Mouse (Mus musculus): ENCODE measurements around the gene Ano9.

The Ano9 gene

DNA sequence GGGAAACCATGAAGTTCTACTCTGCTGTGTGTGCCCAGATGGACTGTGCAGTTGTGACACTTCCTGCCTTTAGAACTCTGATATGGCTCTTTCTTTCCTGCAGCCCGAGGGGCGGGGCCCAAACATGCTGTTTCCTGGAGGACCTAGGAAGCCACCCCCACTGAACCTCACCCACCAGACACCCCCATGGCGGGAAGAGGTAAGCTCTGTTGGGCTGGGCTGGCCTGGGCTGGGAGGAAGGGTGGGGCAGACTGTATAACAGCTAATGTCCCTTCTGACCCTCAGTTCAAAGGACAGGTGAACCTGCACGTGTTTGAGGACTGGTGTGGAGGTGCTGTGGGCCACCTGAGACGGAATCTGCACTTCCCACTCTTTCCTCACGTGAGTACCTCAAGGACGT, 53.4 kb downstream of the Ano9 start:
- no peak for DNase-seq (ENCODE audit: extremely low spot score, low read depth, low spot score)

DNA sequence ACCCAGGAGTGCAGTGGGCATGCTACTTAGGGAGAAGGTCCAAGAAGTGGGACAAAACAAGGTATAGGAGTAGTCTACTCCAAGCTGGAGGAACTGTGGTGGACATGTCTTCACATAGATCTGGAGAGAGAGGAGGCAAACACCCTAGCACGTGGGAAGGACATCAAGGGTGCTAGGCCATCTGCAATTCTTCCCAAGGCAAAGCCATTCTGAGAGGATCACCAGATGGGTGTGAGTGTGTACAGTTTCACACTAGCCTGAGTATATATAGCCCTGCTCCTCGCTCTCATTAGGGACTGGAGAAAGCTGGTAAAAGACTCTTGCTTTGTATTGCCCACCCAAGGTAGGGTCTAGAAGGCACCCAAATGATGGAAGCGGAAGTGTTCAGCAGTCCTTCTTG, 54.3 kb downstream of the Ano9 start:
- DNase-seq (ENCODE audit: extremely low spot score, low read depth, low spot score): no peak

DNA sequence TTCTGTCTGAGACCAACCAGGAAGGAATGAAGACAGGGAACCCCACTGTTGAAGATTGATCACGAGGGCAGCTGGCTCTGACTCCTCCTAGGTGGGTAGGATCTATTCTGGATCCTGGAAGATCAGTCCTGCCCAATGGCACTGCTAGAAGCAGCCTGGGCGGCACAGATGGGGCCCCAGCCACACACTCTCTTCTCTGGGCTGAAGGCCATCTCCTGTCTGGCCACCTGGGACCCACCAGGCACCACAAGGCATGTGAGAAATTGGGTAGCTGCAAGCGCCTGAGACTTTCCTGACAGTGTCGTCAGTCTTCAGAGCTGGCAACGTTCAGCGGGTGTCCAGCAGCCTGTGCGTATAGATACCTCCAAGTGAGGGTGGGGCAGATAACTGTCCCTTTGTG, 55.1 kb downstream of the Ano9 start:
- DNase-seq (ENCODE audit: extremely low spot score, low read depth, low spot score): no peak

DNA sequence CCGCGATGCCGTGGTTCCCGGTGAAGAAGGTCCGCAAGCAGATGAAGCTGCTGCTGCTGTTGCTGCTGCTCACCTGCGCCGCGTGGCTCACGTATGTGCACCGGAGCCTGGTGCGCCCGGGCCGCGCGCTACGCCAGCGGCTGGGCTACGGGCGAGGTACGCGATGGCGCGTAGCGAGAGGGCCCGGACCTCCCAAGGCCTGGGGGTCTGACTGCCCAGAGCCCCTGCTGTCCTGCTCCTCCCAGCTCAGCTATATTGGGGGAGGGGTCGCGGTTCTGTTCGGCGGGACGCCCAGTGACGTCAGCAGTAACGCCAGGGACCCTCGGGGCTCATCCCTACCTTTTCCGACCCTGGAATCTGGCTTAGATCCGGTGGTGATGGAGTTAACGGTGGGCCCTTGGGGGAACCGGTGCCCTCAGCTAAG, 56.3 kb downstream of the Ano9 start:
- no peak for DNase-seq (ENCODE audit: extremely low spot score, low read depth, low spot score)

DNA sequence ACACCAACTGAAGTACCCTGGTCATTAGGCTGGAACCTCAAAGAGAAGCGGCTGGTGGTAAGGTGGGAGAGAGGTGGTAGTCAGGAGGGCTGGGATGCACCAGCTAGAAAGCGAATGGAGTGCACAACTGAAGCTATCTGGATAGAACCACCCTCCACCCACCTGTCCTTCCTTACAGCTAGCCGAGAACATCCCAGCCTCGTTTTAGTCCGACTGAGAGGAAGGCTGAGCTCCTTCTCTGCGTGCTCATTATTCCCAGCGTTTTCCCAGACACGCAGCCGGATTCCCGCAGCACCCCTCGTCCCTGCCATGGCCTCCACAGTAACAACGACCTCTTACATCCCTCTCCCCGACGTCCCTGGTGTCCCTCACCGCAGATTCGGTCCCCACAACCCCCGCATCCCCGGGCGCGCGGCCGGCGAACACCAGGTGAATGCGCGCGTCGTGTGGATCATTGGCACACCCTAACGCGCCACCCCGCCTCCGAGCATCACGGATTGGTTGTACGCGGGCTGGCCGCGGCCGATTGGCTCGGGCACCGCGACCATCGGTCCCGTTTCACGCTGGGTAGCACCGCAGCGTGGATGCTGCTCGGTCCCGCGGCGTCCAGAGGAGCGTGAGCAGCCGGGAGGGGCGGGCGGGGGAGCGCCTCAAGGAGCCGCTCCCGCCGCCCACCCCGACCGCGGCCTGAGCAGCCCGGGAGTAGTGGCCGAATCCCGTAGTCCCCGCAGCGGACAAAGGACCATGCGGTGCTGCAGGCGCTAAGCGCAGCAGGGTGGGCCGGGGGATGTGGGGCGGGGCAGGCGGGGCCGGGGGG, 57.0 kb downstream of the Ano9 start, which contains the start of gene B4galnt4:
Gene B4galnt4 (plus strand): TSS at position 679 of the 817 bp plus-strand sequence.
- no peak for DNase-seq (ENCODE audit: extremely low spot score, low read depth, low spot score)

DNA sequence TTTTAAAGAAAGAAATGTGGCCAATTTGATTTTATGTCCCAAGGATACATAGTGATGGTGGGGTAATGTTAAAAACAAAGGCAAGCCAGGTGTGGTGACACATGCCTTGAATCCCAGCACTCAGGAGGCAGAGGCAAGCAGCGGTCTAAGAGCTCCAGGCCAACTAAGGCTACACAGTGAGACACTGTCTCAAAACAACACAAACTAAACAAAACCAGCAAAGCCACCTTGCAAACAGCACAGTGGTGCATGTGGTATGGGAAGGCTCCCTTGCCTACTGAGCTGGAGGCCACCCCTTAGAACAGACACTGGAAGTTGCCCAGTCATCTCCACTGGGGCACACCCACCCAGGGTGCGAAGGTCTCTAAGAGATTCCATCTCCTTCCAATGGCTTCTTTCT, 57.7 kb downstream of the Ano9 start:
- no peak for DNase-seq (ENCODE audit: extremely low spot score, low read depth, low spot score)

DNA sequence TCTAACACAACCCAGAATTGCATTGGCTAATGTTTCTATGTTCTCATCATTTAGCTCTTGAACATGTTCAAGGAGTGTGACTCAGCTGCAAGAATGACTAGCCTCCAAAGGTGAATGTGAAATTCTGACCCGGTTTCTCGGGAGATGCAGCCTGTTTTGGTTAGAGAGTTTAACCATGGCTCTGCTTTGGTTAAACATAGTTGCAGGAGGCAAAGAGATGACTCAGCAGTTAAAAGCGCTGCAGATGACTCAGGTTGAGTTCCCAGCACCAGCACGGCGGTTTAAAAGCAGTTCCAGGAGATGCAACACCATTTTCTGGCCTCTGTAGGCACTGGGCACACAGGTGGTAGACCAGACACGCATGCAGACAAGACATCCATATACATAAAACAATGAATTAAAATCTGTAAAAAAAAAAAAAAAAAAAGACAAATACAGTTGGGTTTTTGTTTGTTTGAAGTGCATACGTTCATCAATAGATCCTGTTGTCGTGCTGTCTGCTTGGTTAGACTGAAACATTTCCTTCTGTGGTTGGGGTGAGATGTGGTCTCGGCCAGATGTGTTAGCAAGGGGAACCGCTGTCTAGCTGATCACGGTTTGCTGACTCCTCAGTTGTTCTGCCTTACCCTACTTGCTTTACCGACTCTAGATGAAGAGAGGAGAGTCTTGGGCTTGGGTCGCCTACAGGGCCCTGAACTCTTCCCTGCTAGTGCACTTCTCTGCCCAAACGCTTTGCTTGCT, 58.8 kb downstream of the Ano9 start:
- DNase-seq (ENCODE audit: extremely low spot score, low read depth, low spot score): no peak

DNA sequence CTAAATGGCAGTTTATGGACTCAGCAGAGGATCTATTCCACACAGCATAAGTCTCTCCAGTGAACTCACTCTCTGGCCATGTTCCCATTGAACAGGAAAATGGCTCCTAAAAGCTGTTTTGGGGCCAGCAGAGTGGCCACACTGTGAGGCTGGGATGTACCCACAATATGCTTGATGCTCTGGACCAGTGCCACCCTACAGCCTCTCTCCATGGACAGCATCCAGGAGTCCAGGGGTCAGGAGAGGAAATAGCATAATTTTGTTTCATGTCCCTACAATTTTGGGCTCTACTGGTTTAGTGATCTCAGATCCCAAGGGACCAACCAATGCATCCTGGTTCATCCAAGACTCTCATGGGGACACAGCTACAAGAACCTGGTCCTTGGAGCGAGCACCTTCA, 60.1 kb downstream of the Ano9 start:
- no peak for DNase-seq (ENCODE audit: extremely low spot score, low read depth, low spot score)

DNA sequence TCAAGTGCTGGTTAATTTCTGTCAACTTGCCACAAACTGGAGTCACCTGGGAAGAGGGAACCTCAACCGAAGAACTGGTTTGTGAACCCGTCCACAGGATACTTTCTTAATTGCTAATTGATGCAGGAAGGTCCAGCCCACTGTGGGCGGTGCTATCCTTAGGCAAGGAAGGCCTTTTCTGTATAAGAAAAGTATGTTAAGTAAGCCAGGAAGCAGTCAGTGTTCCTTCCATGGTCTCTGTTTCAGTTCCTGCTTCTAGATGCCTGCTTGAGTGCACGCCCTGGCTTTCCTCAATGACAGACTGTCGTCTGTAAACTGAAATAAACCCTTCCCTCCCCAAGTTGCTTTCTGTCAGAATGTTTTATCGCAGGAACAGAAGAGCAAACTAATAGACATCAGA, 60.6 kb downstream of the Ano9 start:
- DNase-seq (ENCODE audit: extremely low spot score, low read depth, low spot score): no peak

DNA sequence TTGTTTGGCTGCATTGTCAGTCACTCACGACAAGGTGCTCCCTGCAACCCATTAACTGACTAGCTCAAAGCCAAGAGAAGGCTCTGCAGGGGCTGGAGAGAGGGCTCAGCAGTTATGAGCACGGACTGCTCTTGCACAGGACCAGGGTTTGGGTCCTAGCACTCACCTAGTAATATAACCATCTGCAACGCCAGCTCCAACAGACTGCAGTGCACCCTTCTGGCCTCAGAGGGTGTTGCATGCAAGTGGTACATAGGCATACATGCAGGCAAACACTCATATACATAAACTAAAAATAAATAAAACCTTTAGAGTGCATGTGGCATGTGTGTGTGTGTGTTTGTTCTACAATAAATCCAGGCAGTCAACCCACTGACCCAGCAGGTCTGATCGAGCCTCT, 61.8 kb downstream of the Ano9 start:
- no peak for DNase-seq (ENCODE audit: extremely low spot score, low read depth, low spot score)

DNA sequence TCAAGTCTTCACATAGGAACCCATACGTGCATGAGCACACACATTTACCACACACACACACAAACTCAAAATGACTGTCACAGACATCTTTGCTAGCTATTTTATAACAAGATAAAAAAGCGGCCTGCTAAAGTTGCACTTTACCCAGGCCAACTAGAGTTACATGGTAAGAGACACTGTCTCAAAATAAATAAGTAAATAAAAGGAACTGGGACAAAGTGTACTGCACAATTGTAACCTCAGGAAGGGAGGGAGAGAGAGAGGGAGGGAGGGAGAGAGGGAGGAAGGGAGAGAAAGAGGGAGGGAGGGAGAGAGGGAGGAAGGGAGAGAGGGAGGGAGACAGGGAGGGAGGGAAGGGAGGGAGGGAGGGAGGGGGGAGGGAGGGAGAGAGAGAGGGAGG, 65.2 kb downstream of the Ano9 start:
- DNase-seq (ENCODE audit: extremely low spot score, low read depth, low spot score): no peak

DNA sequence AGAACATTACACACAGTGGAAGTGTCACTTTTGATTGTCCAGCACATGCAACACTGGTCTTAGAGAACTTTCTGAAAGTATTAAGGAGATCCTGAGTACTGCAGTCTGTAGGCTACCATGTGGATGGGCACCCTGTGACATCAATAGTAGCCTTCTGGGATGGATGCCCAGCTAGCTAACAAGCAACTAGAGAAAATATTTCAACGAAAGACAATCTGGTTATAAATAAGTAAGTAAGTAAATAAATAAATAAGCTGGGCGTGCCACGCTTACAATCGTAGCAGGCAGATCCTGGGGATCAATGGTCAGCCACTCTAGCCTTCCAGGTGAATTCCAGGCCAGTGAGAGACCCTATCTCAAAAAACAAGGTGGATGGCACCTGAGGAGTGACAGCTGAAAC, 65.6 kb downstream of the Ano9 start:
- no peak for DNase-seq (ENCODE audit: extremely low spot score, low read depth, low spot score)

Data from hindlimb bud, embryonic 11.5 days (tissue).